In the genomic region with DNA sequence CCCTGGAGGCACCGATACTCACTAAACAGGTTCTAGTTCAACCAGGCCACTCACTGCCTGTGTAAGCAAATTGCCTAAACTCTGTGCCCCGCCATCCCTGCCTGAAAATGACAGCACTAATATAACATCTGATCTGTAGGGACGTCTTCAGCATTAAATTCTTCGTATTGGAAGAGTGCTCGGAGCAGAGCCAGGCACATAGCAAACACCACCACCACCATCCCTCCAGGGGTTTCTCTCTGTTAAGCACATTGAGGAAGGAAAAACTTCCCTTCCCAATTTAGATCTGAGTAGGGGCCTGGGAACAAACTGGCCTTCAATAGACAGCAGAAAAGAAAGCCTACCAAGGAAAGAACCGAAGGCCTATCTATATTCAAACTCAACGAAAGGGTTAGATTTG, we compare ENCODE assay signal across 15 mouse cellular contexts.
DNase-seq lines count a peak whose midpoint lies in the region; ATAC-seq and TF ChIP-seq lines count a peak whose summit lies in the region.
"Had no signal": no experiment of that assay in that cellular context is flagged by ENCODE, and none has a peak within 500 bp of the region (broad histone marks: within the 10 kb centered on the region; RNA-seq: fewer than 3 reads in every experiment).

No protein-coding gene starts in this region.

- no peak overlapping the region for H3K9ac ChIP-seq in intestine, embryonic 15.5 days
- no peak overlapping the region for H3K9ac ChIP-seq in intestine, embryonic 16.5 days (ENCODE audit: low read depth, low read length)
- no peak overlapping the region for H3K9ac ChIP-seq in liver, adult 2 months (ENCODE audit: low read depth, low read length)
- H3K9ac ChIP-seq in kidney, postnatal 0 days (ENCODE audit: low read depth, low read length) = no peak overlapping the region
- no peak overlapping the region for H3K9ac ChIP-seq in stomach, embryonic 15.5 days
- H3K9ac ChIP-seq: forebrain, embryonic 12.5 days; heart, embryonic 15.5 days; liver, embryonic 14.5 days; midbrain, embryonic 15.5 days had no signal

- no peaks in the 10 kb centered on the region for H3K27me3 ChIP-seq in intestine, embryonic 15.5 days (replicated peaks)
- H3K27me3 ChIP-seq in intestine, embryonic 16.5 days (replicated peaks; ENCODE audit: control insufficient read depth, insufficient read depth, low read length) = no peaks in the 10 kb centered on the region
- H3K27me3 ChIP-seq in liver, adult 2 months (ENCODE audit: control insufficient read depth, insufficient read depth, low read length) = no peaks in the 10 kb centered on the region
- no peaks in the 10 kb centered on the region for H3K27me3 ChIP-seq in kidney, postnatal 0 days (ENCODE audit: insufficient read depth, low read length)
- H3K27me3 ChIP-seq in stomach, embryonic 15.5 days (replicated peaks) = no peaks in the 10 kb centered on the region
- H3K27me3 ChIP-seq: forebrain, embryonic 12.5 days; heart, embryonic 15.5 days; midbrain, embryonic 15.5 days had no signal

- WGBS in intestine, embryonic 15.5 days = 63% methylated on average over 7 of the region's 7 CpGs
- 66% methylated on average over 7 of the region's 7 CpGs for WGBS in intestine, embryonic 16.5 days
- 79% methylated on average over 7 of the region's 7 CpGs for WGBS in liver, adult 2 months
- 56% methylated on average over 7 of the region's 7 CpGs for WGBS in kidney, postnatal 0 days
- WGBS in stomach, embryonic 15.5 days = 66% methylated on average over 7 of the region's 7 CpGs

- no peaks in the 10 kb centered on the region for H3K79me2 ChIP-seq in liver, adult 2 months (ENCODE audit: control insufficient read depth, insufficient read depth, low read length)

- H3K36me3 ChIP-seq in intestine, embryonic 15.5 days = no peaks in the 10 kb centered on the region
- H3K36me3 ChIP-seq in intestine, embryonic 16.5 days (ENCODE audit: control insufficient read depth, insufficient read depth, low read length) = no peaks in the 10 kb centered on the region
- H3K36me3 ChIP-seq in liver, adult 2 months (ENCODE audit: control insufficient read depth, insufficient read depth, low read length) = no peaks in the 10 kb centered on the region
- no peaks in the 10 kb centered on the region for H3K36me3 ChIP-seq in kidney, postnatal 0 days (ENCODE audit: insufficient read depth, low read length)
- H3K36me3 ChIP-seq in stomach, embryonic 15.5 days = no peaks in the 10 kb centered on the region
- H3K36me3 ChIP-seq: forebrain, embryonic 12.5 days; heart, embryonic 15.5 days; midbrain, embryonic 15.5 days had no signal

- TF ChIP-seq POLR2A in liver, adult 2 months (IDR thresholded peaks at IDR 0.05; ENCODE audit: extremely low read depth, insufficient read depth, low read length) = no peak

- no peaks in the 10 kb centered on the region for H3K9me3 ChIP-seq in intestine, embryonic 15.5 days
- no peaks in the 10 kb centered on the region for H3K9me3 ChIP-seq in intestine, embryonic 16.5 days (ENCODE audit: control insufficient read depth, low read length)
- no peaks in the 10 kb centered on the region for H3K9me3 ChIP-seq in kidney, postnatal 0 days (replicated peaks; ENCODE audit: low read length)
- no peaks in the 10 kb centered on the region for H3K9me3 ChIP-seq in stomach, embryonic 15.5 days
- H3K9me3 ChIP-seq: forebrain, embryonic 12.5 days; heart, embryonic 15.5 days; midbrain, embryonic 15.5 days had no signal

- peak overlapping the region; percentile 36; the same call in 1 of the 2 replicates for H3K27ac ChIP-seq in intestine, embryonic 15.5 days
- no peak overlapping the region for H3K27ac ChIP-seq in intestine, embryonic 16.5 days (ENCODE audit: low read length)
- H3K27ac ChIP-seq in liver, adult 2 months (replicated peaks; ENCODE audit: insufficient read depth, low read depth, low read length) = peak overlapping the region; percentile 25; the same call in 1 of the 2 replicates
- peak overlapping the region; percentile 87 for H3K27ac ChIP-seq in kidney, postnatal 0 days
- peak overlapping the region; percentile 62 for H3K27ac ChIP-seq in stomach, embryonic 15.5 days
- H3K27ac ChIP-seq: forebrain, embryonic 12.5 days; heart, embryonic 15.5 days; liver, embryonic 14.5 days; midbrain, embryonic 15.5 days had no signal

- H3K4me3 ChIP-seq in intestine, embryonic 15.5 days (replicated peaks) = no peak overlapping the region
- no peak overlapping the region for H3K4me3 ChIP-seq in intestine, embryonic 16.5 days (ENCODE audit: low read length)
- no peak overlapping the region for H3K4me3 ChIP-seq in liver, adult 2 months (ENCODE audit: insufficient read depth, low read depth, low read length)
- no peak overlapping the region for H3K4me3 ChIP-seq in kidney, postnatal 0 days (replicated peaks; ENCODE audit: low read depth, low read length)
- H3K4me3 ChIP-seq in stomach, embryonic 15.5 days (replicated peaks) = no peak overlapping the region
- H3K4me3 ChIP-seq: forebrain, embryonic 12.5 days; heart, embryonic 15.5 days; midbrain, embryonic 15.5 days had no signal

- ATAC-seq in intestine, embryonic 15.5 days = no peak
- no peak for ATAC-seq in intestine, embryonic 16.5 days
- ATAC-seq in kidney, postnatal 0 days (replicated peaks; ENCODE audit: low FRiP score, low read depth) = no peak
- ATAC-seq in stomach, embryonic 15.5 days (ENCODE audit: insufficient read depth, low FRiP score, low read depth) = no peak
- ATAC-seq: CD4-positive, CD25-positive, alpha-beta regulatory T cell, adult 4 months; midbrain, embryonic 15.5 days had no signal

- no peak for DNase-seq in liver, adult 2 months (ENCODE audit: extremely low read depth, low read depth, low spot score)
- DNase-seq in liver = no peak
- no peak for DNase-seq in kidney, postnatal 0 days (ENCODE audit: low spot score)
- DNase-seq in cerebellum, adult 9-10 months = no peak
- DNase-seq: cerebellum, adult 2 months; right cerebral cortex, postnatal 14 days; thymus, adult 18-20 months had no signal

- no peak for TF ChIP-seq CTCF in liver, adult 2 months (IDR thresholded peaks at IDR 0.05; ENCODE audit: low read depth, low read length)
- TF ChIP-seq CTCF in kidney, postnatal 0 days (IDR thresholded peaks at IDR 0.05; ENCODE audit: low read depth) = no peak

- H3K4me1 ChIP-seq in intestine, embryonic 15.5 days (replicated peaks) = peaks cover 15% of the 10 kb centered on the region
- peaks cover 17% of the 10 kb centered on the region for H3K4me1 ChIP-seq in intestine, embryonic 16.5 days (ENCODE audit: control insufficient read depth, insufficient read depth, low read length)
- peaks cover 3% of the 10 kb centered on the region for H3K4me1 ChIP-seq in liver, adult 2 months (ENCODE audit: control insufficient read depth, insufficient read depth, low read length)
- H3K4me1 ChIP-seq in kidney, postnatal 0 days (replicated peaks; ENCODE audit: insufficient read depth, low read length) = peaks cover 23% of the 10 kb centered on the region
- H3K4me1 ChIP-seq in stomach, embryonic 15.5 days = peaks cover 19% of the 10 kb centered on the region

- H3K4me2 ChIP-seq in intestine, embryonic 15.5 days (replicated peaks) = no peak overlapping the region
- no peak overlapping the region for H3K4me2 ChIP-seq in intestine, embryonic 16.5 days (ENCODE audit: low read depth, low read length)
- H3K4me2 ChIP-seq in kidney, postnatal 0 days (ENCODE audit: low read length) = no peak overlapping the region
- no peak overlapping the region for H3K4me2 ChIP-seq in stomach, embryonic 15.5 days
- H3K4me2 ChIP-seq: forebrain, embryonic 12.5 days; heart, embryonic 15.5 days; midbrain, embryonic 15.5 days had no signal
